Mouse (Mus musculus): Measurements from ENCODE around the gene Tbx5. TPM values are rescaled to one million over a fixed set of nuclear protein-coding genes. Genes with fewer than 3 reads are reported as not detected.

Tbx5 gene
- polyA plus RNA-seq, 1 experiment = 0.06 TPM

- H3K4me1 ChIP-seq = peaks cover 6% of the 10 kb centered on the region; the same call in 1 of the 2 replicates
- TF ChIP-seq GATA1 (IDR thresholded peaks at IDR 0.05; ENCODE audit: borderline replicate concordance, low read length) (no peak), FLI1 (IDR thresholded peaks at IDR 0.05; ENCODE audit: low read length) (no peak)
- no peaks in the 10 kb centered on the region for H3K36me3 ChIP-seq (replicated peaks; ENCODE audit: low read length)
- H3K4me3 ChIP-seq (replicated peaks) = no peak overlapping the region
- H3K27me3 ChIP-seq (replicated peaks) = peaks cover 99% of the 10 kb centered on the region
- peaks cover 12% of the 10 kb centered on the region for H3K9me3 ChIP-seq
Measured at GRCm38 (mm10) chr5:119798713-119799418, 33.6 kb upstream of the Tbx5 start.

- peaks cover 99% of the 10 kb centered on the region for H3K27me3 ChIP-seq (replicated peaks)
- H3K4me3 ChIP-seq (replicated peaks) = no peak overlapping the region
- TF ChIP-seq FLI1 (IDR thresholded peaks at IDR 0.05; ENCODE audit: low read length) (no peak), GATA1 (IDR thresholded peaks at IDR 0.05; ENCODE audit: borderline replicate concordance, low read length) (no peak)
- H3K4me1 ChIP-seq = peaks cover 7% of the 10 kb centered on the region; the same call in 1 of the 2 replicates
- no peaks in the 10 kb centered on the region for H3K36me3 ChIP-seq (replicated peaks; ENCODE audit: low read length)
- peaks cover 12% of the 10 kb centered on the region for H3K9me3 ChIP-seq
Measured at GRCm38 (mm10) chr5:119799419-119800242, 32.8 kb upstream of the Tbx5 start.

- TF ChIP-seq FLI1 (IDR thresholded peaks at IDR 0.05; ENCODE audit: low read length) = no peak
- TF ChIP-seq GATA1 (IDR thresholded peaks at IDR 0.05; ENCODE audit: borderline replicate concordance, low read length) = no peak
- no peak overlapping the region for H3K4me3 ChIP-seq (replicated peaks)
- peaks cover 7% of the 10 kb centered on the region; the same call in 1 of the 2 replicates for H3K4me1 ChIP-seq
- H3K27me3 ChIP-seq (replicated peaks) = peaks cover 99% of the 10 kb centered on the region
- no peaks in the 10 kb centered on the region for H3K36me3 ChIP-seq (replicated peaks; ENCODE audit: low read length)
- peaks cover 12% of the 10 kb centered on the region for H3K9me3 ChIP-seq
Measured at GRCm38 (mm10) chr5:119800243-119800665, 32.2 kb upstream of the Tbx5 start.

- Histone ChIP-seq H3K36me3 (replicated peaks; ENCODE audit: low read length) (no peaks in the 10 kb centered on the region), H3K9me3 (peaks cover 12% of the 10 kb centered on the region), H3K27me3 (replicated peaks) (peaks cover 99% of the 10 kb centered on the region), H3K4me1 (peaks cover 7% of the 10 kb centered on the region; the same call in 1 of the 2 replicates), H3K4me3 (replicated peaks) (no peak overlapping the region)
- no peak for TF ChIP-seq GATA1 (IDR thresholded peaks at IDR 0.05; ENCODE audit: borderline replicate concordance, low read length)
- TF ChIP-seq FLI1 (IDR thresholded peaks at IDR 0.05; ENCODE audit: low read length) = no peak
Measured at GRCm38 (mm10) chr5:119802617-119803410, 29.7 kb upstream of the Tbx5 start.

GRCm38 (mm10) chr5:119803411-119804251 lies 28.8 kb upstream of the Tbx5 start:
- peak overlapping the region; percentile 33 for H3K4me3 ChIP-seq (replicated peaks)
- peaks cover 12% of the 10 kb centered on the region for H3K9me3 ChIP-seq
- H3K36me3 ChIP-seq (replicated peaks; ENCODE audit: low read length) = no peaks in the 10 kb centered on the region
- peaks cover 7% of the 10 kb centered on the region; the same call in 1 of the 2 replicates for H3K4me1 ChIP-seq
- TF ChIP-seq GATA1 (IDR thresholded peaks at IDR 0.05; ENCODE audit: borderline replicate concordance, low read length) = no peak
- no peak for TF ChIP-seq FLI1 (IDR thresholded peaks at IDR 0.05; ENCODE audit: low read length)
- H3K27me3 ChIP-seq (replicated peaks) = peaks cover 99% of the 10 kb centered on the region

GRCm38 (mm10) chr5:119804301-119805039 lies 28.0 kb upstream of the Tbx5 start:
- Histone ChIP-seq H3K27me3 (replicated peaks) (peaks cover 98% of the 10 kb centered on the region), H3K4me1 (peaks cover 7% of the 10 kb centered on the region; the same call in 1 of the 2 replicates), H3K4me3 (replicated peaks) (no peak overlapping the region), H3K36me3 (replicated peaks; ENCODE audit: low read length) (no peaks in the 10 kb centered on the region), H3K9me3 (peaks cover 12% of the 10 kb centered on the region)
- TF ChIP-seq GATA1 (IDR thresholded peaks at IDR 0.05; ENCODE audit: borderline replicate concordance, low read length) = no peak
- TF ChIP-seq FLI1 (IDR thresholded peaks at IDR 0.05; ENCODE audit: low read length) = no peak

- Histone ChIP-seq H3K9me3 (peaks cover 12% of the 10 kb centered on the region), H3K27me3 (replicated peaks) (peaks cover 95% of the 10 kb centered on the region)
Measured at GRCm38 (mm10) chr5:119805636-119806035, 26.8 kb upstream of the Tbx5 start.

GRCm38 (mm10) chr5:119806467-119806866 lies 26.0 kb upstream of the Tbx5 start:
- TF ChIP-seq FLI1 (IDR thresholded peaks at IDR 0.05; ENCODE audit: low read length) = no peak
- no peak for TF ChIP-seq GATA1 (IDR thresholded peaks at IDR 0.05; ENCODE audit: borderline replicate concordance, low read length)
- H3K4me3 ChIP-seq (replicated peaks) = no peak overlapping the region
- peaks cover 92% of the 10 kb centered on the region for H3K27me3 ChIP-seq (replicated peaks)
- H3K4me1 ChIP-seq = peaks cover 7% of the 10 kb centered on the region; the same call in 1 of the 2 replicates
- H3K9me3 ChIP-seq = peaks cover 12% of the 10 kb centered on the region
- no peaks in the 10 kb centered on the region for H3K36me3 ChIP-seq (replicated peaks; ENCODE audit: low read length)

More at GRCm38 (mm10) chr5:119805636-119806035, 26.8 kb upstream of the Tbx5 start:
- Histone ChIP-seq H3K4me1 (peaks cover 7% of the 10 kb centered on the region; the same call in 1 of the 2 replicates), H3K4me3 (replicated peaks) (no peak overlapping the region), H3K36me3 (replicated peaks; ENCODE audit: low read length) (no peaks in the 10 kb centered on the region)
- TF ChIP-seq GATA1 (IDR thresholded peaks at IDR 0.05; ENCODE audit: borderline replicate concordance, low read length) = no peak
